Mouse (Mus musculus) CD4-positive, CD25-positive, alpha-beta regulatory T cell, adult 9 weeks (primary cell): ENCODE results near the gene Tex36. TPM values are rescaled to one million over a fixed set of nuclear protein-coding genes. Genes with fewer than 3 reads are reported as not detected.

Experiments used
- polyA plus RNA-seq: library from polyadenylated mRNA; unstranded; fragments of 100-300 nt; shearing (Covaris generic); gene quantifications from one replicate; pipeline ENCODE4 v1.2.1, GENCODE M21; 2017

The Tex36 gene
- not detected for polyA plus RNA-seq

GRCm38 (mm10) chr7:133602058-133602457 lies at the start of gene Tex36:
Tex36 (minus strand) TSS chr7:133602158.

GRCm38 (mm10) chr7:133637361-133638305 lies 35.7 kb upstream of the Tex36 start, which contains the start of gene Edrf1:
Edrf1 (plus strand) TSS chr7:133637543.

Other genes with a start within 250 kb of the Tex36 start
- gene Edrf1, start 35.4 kb upstream of the Tex36 start, polyA plus RNA-seq: 47.1 TPM
- 0.29 TPM for gene Mmp21, start 77.9 kb upstream of the Tex36 start, polyA plus RNA-seq
- gene Bccip, start 107.2 kb upstream of the Tex36 start, polyA plus RNA-seq: 171 TPM
- gene Uros, start 107.9 kb upstream of the Tex36 start, polyA plus RNA-seq: 42.9 TPM
- gene Fank1, start 174.7 kb upstream of the Tex36 start, polyA plus RNA-seq: not detected
- 13.5 TPM for gene Dhx32, start 180.6 kb upstream of the Tex36 start, polyA plus RNA-seq